Mouse (Mus musculus) c-Kit-positive CD71-negative TER-119-negative erythroid progenitor cells, embryonic 14.5 days (primary cell): ENCODE results near the gene Extl1.
"Not testable (repeated sequence)": the region's sequence is repeated elsewhere in the genome, so short reads cannot be mapped to it uniquely, and the experiment has no call there.

Experiments used
- DNase-seq: peaks from one replicate; pipeline ENCODE4 v3.0.0-alpha.2; 2013; ENCODE audit warnings: low read depth

Extl1 gene

DNA sequence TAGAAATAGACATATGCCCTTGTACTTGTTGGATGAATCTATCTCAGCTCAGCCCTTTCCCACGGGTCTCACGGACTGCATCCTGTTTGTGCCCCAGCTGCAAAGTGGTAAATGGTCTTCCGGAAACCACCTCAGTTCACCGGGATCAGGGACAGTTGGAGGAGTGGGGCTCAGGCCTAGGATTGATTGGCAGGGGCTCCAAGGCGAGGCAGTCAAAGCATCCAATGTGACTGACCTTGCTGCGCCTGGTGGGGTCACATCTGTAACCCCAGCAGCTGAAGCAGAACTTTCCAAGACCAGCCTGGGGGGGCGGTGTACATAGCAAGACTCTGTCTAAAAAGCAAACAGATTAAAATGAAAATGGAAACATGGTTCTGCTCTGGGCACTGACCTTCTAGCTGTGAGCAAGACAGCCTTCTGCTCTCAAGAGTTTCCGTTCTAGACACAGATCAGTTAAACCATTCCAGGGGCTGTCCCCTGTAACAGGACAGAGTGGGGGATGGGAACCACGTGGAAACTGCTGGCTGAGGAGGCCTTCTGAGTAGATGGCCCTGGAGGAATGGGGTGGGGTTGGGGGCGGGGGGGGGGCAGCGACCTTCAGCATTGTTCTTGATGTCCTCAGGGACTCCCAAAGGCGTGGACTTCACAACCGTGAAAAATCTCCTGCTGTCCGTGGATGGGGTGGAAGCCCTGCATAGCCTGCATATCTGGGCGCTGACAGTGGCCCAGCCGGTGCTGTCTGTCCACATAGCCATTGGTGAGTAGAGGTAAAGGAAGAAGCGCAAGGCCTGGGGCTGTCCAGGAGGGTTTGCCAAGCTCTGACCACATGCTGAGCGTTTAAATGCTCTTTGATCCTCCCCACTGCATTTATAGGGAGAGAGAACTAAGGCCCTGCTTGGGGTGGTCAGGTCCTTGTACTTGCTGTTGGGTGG, 32.1 kb downstream of the Extl1 start:
- no peak for DNase-seq

GRCm38 (mm10) chr4:134350641-134351040, 33.0 kb downstream of the Extl1 start:
- no peak for DNase-seq

DNA sequence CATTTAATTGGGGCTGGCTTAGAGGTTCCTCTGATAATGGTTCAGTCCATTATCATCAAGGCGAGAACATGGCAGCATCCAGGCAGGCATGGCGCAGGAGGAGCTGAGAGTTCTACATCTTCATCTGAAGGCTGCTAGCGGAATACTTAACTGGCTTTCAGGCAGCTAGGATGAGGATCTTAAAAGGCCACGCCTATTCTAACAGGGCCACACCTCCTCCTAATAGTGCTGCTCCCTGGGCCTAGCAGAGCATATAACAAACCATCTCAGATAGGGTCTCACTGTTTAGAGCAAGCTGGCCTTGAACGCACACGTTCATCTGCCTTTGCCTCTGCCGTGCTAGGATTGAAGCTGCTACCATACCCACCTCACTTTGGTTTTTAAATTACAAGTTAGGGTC, 33.8 kb downstream of the Extl1 start:
- DNase-seq, result no peak

GRCm38 (mm10) chr4:134348545-134348944, 35.1 kb downstream of the Extl1 start:
- DNase-seq, result no peak

DNA sequence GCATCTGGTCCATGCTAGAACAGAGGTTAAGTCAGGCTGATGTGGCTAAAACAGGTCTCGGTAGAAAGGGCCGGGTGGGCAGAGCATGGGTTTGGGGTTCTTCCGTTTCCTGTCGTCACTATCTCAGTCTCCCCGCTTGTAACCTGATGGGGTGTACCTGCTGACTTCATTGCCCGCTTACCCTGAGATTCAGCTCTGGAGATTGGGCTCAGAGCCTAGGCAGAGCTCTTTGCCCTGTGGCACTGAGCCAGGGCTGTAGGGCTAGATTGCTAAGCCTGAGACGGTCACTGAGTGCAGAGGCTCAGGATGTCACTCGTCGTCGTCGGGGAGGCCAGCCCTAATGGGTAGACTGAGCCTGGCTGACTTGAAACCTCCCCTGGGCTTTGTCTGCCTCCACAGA, 35.6 kb downstream of the Extl1 start:
- DNase-seq, result no peak

GRCm38 (mm10) chr4:134345802-134346201, 37.8 kb downstream of the Extl1 start:
- DNase-seq, result no peak

GRCm38 (mm10) chr4:134344620-134345019, 39.0 kb downstream of the Extl1 start:
- DNase-seq, result no peak

DNA sequence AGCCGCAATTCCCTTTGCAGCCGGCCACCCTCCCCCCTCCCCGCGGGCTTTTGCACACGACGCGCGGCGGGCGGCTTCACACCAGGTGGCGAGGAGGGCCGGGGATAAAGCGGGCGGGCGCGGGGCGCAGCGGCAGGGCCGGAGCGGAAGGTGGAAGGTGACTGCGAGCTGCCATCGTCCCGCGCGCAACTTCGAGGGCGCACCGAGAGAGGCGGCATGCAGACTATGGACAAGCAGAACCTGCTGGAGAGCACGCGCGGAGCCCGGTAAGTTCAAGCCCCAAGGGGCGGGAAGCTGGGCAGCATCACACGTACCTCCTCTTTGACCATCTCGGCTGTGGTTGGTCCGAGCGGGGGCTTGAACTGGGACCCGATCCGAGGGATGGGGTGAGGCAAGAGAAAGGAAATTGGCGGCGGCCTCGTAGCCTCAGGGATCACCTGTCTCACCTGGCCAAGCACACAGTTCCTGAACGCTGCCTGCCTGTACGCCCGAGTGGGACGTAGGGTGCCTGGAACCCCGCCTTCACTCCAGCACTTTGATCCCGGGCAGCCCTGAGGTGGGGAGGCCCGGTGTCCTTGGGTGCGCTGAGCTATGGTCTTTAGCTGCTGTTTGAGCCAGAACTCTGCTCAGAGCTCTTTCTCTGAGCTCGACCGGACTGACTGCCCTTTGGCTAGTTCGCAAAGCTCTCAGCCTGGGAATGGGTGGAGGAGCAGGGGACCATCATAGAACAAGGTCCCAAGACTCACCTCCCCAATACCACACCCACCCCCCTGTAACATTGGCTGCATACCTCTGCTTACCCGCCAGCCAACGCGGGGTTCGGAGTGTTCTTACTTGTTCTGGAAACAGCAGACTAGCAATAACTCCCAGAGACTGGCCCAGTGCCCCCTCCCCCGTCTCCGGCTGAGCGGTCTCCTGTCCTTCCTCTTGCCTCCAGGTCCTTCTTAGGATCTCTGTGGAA, 40.3 kb downstream of the Extl1 start, which contains the start of gene Slc30a2:
Slc30a2 (plus strand) TSS at position 111 of the 961 bp plus-strand sequence.
- DNase-seq, result no peak

DNA sequence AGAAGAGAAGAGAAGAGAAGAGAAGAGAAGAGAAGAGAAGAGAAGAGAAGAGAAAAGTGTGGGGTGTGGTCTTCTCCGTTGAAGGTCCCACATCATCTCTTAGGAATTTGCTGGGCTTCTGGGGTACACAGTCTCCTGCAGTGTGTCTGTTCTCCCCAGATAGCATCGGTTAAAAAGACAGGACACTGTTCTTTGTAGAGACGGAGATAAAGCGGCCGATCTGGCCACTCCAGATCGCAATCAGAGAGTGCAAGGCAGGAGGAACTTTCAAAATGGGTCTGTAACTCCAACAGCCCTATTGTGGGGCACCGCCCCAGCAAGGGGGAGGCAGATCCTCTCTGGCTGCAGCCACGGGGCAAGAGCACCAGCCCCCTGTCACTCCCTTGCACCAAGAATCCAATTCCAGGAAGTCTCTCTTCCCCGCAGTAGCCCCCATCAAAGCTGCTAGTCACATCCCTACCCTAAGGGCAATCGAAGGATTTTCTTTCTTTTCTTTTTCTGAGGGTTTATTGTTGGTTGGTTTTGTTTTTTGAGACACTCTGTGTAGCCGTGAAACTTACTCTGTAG, 41.4 kb downstream of the Extl1 start:
- DNase-seq, result no peak

- not testable (repeated sequence) for DNase-seq
Measured at GRCm38 (mm10) chr4:134341231-134341630, 42.4 kb downstream of the Extl1 start.

- no peak for DNase-seq
Measured at GRCm38 (mm10) chr4:134330281-134330680, 53.4 kb downstream of the Extl1 start.

GRCm38 (mm10) chr4:134328832-134329231, 54.8 kb downstream of the Extl1 start:
- no peak for DNase-seq

- DNase-seq, result no peak
Measured at GRCm38 (mm10) chr4:134328151-134328550, 55.5 kb downstream of the Extl1 start.

DNA sequence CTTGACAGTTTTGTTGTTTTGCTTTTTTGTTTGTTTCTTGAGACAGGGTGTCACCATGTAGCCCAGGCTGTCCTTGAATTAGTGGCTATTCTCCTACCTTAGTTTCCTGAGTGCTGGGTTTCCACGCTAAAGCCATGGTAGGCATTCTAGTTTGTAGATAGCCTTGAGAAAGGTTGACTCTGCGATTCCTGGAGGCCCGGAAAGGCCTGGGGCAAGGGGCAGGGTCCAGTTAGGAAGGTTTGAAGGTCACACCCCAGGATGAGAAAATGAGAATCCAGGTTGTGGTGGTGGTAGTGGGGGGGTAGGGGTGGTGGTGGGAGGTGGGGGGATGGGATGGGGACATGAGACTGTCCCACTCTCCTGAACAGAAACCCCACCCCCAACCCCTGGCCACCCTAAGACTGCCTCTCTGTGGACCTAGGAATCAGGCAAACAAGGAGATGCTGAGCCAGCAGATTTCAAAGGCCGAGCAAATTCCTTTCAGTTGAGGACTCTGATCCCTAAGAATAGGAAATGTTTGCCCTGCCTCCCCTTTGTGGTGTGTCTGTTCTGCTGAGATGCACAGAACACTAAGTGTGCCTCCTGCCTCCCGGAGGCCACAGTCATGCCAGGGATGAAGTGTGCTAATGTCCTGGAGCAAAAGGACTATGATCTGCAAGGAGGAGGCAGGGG, 56.7 kb downstream of the Extl1 start:
- DNase-seq, result no peak

GRCm38 (mm10) chr4:134324655-134325054, 59.0 kb downstream of the Extl1 start:
- DNase-seq, result no peak

DNA sequence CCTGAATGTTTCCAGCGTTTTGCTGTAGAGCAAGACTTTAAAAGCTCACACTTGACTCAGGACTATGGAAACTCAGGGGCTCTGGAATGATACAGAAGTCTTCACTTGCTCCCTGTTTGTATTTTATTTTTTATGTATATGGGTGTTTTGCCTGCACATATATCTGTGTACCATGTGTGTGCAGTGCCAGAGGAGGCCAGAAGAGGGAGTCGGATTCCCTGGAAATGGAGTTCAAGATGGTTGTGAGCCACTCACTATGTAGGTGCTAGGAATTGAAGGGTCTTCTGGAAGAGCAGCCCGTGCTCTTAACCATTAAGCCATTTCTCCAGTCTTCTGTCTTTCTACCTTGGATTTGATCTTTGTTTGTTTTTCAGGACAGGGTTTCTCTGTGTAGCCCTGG, 62.1 kb downstream of the Extl1 start:
- DNase-seq, result no peak

GRCm38 (mm10) chr4:134319674-134320073, 64.0 kb downstream of the Extl1 start:
- DNase-seq, result no peak

GRCm38 (mm10) chr4:134319074-134319473, 64.6 kb downstream of the Extl1 start:
- DNase-seq, result no peak

- DNase-seq, result no peak
Measured at GRCm38 (mm10) chr4:134316390-134316789, 67.3 kb downstream of the Extl1 start.

DNA sequence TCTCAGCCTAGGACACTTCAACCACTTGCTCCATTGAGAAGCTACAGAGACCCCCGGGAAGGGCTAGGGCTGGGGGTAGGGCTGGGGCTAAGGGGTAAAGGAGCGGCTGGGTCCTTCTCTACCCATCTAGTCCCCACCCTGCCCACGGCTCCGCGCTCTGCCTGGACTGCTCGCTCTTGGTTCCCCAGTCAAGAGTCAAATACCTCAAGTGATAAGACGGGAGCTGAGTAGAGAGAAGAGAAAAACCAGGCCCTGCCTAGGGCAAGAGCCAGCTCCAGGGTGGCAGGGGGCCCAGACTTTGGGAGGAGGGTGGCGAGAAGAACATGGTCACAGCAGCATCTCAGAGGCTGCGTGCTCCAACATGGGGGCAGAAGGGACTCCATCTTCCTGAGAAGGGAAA, 68.2 kb downstream of the Extl1 start:
- DNase-seq, result no peak

DNA sequence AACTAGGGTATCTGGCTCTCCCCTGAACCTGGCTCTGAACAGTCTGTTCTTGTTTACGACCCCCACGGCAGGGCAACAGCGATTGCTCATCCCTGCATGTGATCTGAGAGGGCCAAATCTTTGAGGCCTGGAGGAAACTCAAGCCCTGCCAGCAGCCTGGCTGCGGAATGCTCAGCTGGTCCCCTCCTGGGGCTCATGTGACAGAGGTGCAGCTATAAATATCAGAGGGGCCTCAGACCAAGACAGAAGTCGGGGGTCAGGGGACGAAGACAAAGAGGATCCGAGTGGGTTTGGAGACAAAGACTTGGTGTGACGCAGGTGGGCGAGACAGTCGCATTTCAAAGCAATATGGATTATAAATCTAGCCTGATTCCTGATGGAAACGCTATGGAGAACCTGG, 68.8 kb downstream of the Extl1 start, which contains the start of gene Trim63:
Trim63 (plus strand) TSS at position 245 of the 400 bp plus-strand sequence.
- no peak for DNase-seq
